Mouse (Mus musculus): ENCODE results near the gene Btbd9. TPM values are rescaled to one million over a fixed set of nuclear protein-coding genes. Genes with fewer than 3 reads are reported as not detected.

The Btbd9 gene
- polyA plus RNA-seq, 1 experiment = 32.7 TPM

DNA sequence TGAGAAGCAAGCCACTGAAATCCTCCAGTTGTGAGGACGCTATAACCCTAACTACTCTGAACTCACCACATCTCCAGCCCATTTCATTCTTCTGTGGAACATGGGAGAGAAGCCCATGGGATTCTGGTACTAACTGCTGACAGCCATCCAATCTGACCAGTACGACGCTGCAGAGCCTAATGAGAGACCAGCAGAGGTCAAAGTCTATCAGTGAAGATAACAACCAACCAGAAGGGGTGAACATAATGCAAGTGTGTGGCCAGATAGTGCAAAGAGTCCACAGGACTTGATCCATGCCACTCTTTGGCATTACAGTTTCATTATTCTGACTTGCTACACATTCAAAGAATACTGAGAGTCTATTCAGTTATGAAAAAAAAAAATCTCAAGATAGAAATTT lies 160.6 kb downstream of the Btbd9 start:
- TF ChIP-seq POLR2A (IDR thresholded peaks at IDR 0.05; ENCODE audit: borderline replicate concordance, insufficient read depth, low read length) (no peak), CTCF (IDR thresholded peaks at IDR 0.05; ENCODE audit: borderline replicate concordance, insufficient read depth, low read depth, low read length) (no peak)
- DNase-seq = no peak
- Histone ChIP-seq H3K27ac (ENCODE audit: insufficient read depth, low read length) (no peak overlapping the region), H3K4me1 (ENCODE audit: control insufficient read depth, insufficient read depth, low read length) (no peaks in the 10 kb centered on the region), H3K27me3 (ENCODE audit: control insufficient read depth, insufficient read depth, low read length) (no peaks in the 10 kb centered on the region), H3K4me3 (replicated peaks; ENCODE audit: insufficient read depth, low read depth, low read length) (no peak overlapping the region)
- 95% methylated on average over 3 of the region's 3 CpGs for WGBS

DNA sequence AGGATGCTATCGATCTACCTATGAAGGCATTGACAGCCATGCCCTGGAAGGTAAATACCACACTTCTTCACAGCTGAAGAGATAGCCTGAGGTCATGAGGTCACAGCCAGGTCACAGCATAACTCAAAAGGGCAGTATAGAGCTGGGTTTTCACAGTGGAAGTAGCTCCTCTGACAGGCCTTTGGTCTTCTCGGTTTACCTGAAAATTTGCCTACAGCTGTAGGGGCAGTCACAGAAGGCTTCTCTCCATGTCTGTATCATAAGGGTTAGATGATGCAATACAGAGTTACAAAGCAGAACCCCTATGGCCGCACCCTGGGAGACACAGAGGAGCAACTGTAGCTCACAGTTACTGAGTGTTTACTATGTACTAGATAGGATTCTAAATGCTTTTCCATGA lies 163.3 kb downstream of the Btbd9 start:
- WGBS = 95% methylated on average over 3 of the region's 3 CpGs
- Histone ChIP-seq H3K27ac (ENCODE audit: insufficient read depth, low read length) (no peak overlapping the region), H3K4me1 (ENCODE audit: control insufficient read depth, insufficient read depth, low read length) (no peaks in the 10 kb centered on the region), H3K4me3 (replicated peaks; ENCODE audit: insufficient read depth, low read depth, low read length) (no peak overlapping the region), H3K27me3 (ENCODE audit: control insufficient read depth, insufficient read depth, low read length) (no peaks in the 10 kb centered on the region)
- TF ChIP-seq CTCF (IDR thresholded peaks at IDR 0.05; ENCODE audit: borderline replicate concordance, insufficient read depth, low read depth, low read length) = no peak
- no peak for DNase-seq

DNA sequence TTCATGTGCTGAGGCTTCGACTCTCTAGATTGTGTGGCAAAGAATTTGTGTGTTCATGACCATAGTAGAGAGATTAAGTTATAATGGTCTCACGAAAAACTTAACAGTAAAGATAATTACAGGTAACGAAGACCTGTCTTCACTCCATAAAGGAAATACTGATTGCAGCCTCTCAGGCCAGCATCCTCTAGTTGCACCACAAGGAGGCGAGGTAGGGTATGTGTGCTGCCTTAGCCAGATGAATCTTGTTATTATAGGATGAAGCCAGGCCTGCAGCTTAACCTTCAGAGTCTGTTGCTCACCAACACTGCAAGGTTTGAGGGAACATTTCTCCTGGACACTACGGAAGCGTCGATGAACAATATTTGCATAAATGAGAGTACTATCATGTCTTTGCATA lies 170.3 kb downstream of the Btbd9 start:
- TF ChIP-seq CTCF (IDR thresholded peaks at IDR 0.05; ENCODE audit: borderline replicate concordance, insufficient read depth, low read depth, low read length) = no peak
- TF ChIP-seq POLR2A (IDR thresholded peaks at IDR 0.05; ENCODE audit: borderline replicate concordance, insufficient read depth, low read length) = no peak
- H3K27me3 ChIP-seq (ENCODE audit: control insufficient read depth, insufficient read depth, low read length) = no peaks in the 10 kb centered on the region
- no peaks in the 10 kb centered on the region for H3K4me1 ChIP-seq (ENCODE audit: control insufficient read depth, insufficient read depth, low read length)
- H3K4me3 ChIP-seq (replicated peaks; ENCODE audit: insufficient read depth, low read depth, low read length) = no peak overlapping the region
- WGBS = 96% methylated on average over 7 of the region's 7 CpGs
- no peak overlapping the region for H3K27ac ChIP-seq (ENCODE audit: insufficient read depth, low read length)
- DNase-seq = no peak

DNA sequence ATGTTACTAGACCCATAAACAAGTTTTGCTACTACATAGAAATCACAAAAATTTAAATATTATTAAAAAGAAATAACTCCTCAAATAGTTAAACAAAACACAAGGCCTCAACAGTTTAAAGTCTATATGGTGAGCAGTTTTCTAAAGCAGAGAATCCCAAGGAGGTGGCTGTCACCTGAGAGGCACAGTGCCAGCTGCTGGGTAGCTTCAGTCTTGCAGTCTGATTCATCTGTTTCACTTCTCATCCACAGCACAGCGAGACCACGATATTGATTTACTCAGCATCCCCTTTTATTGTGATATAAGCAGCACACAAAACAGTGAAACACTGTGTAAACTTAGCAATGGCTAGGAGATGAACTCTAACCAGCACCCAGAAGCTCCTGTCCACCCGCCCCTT lies 173.4 kb downstream of the Btbd9 start:
- Histone ChIP-seq H3K27ac (ENCODE audit: insufficient read depth, low read length) (no peak overlapping the region), H3K27me3 (ENCODE audit: control insufficient read depth, insufficient read depth, low read length) (no peaks in the 10 kb centered on the region), H3K4me3 (replicated peaks; ENCODE audit: insufficient read depth, low read depth, low read length) (no peak overlapping the region), H3K4me1 (ENCODE audit: control insufficient read depth, insufficient read depth, low read length) (no peaks in the 10 kb centered on the region)
- DNase-seq = no peak
- 94% methylated on average over 3 of the region's 3 CpGs for WGBS
- TF ChIP-seq CTCF (IDR thresholded peaks at IDR 0.05; ENCODE audit: borderline replicate concordance, insufficient read depth, low read depth, low read length) = no peak
- no peak for TF ChIP-seq POLR2A (IDR thresholded peaks at IDR 0.05; ENCODE audit: borderline replicate concordance, insufficient read depth, low read length)

GRCm38 (mm10) chr17:30395261-30395660 lies 181.0 kb downstream of the Btbd9 start:
- 56% methylated on average over 4 of the region's 4 CpGs for WGBS
- no peak for TF ChIP-seq POLR2A (IDR thresholded peaks at IDR 0.05; ENCODE audit: borderline replicate concordance, insufficient read depth, low read length)
- no peak for TF ChIP-seq CTCF (IDR thresholded peaks at IDR 0.05; ENCODE audit: borderline replicate concordance, insufficient read depth, low read depth, low read length)
- H3K4me1 ChIP-seq (ENCODE audit: control insufficient read depth, insufficient read depth, low read length) = peaks cover 16% of the 10 kb centered on the region

DNA sequence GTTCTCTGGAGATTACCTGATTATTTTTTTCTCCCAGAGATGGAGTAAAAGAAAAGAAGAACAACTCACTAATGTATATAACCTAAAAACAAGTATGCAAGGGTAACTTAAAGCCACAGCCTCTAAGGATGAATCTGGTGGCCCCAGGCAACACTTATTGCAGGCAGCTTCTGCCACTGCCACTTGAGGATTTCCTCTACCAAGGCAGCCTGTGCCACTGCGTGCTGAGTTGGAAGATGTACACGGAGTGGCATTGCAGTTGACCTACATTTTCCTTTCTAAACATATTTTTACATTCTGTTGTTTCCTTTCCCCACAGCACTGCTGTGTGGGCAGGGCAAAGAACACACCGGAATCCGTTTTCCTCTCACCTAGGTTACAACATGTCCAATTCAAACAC lies 184.3 kb downstream of the Btbd9 start:
- H3K4me1 ChIP-seq (ENCODE audit: control insufficient read depth, insufficient read depth, low read length) = peaks cover 27% of the 10 kb centered on the region
- H3K4me3 ChIP-seq (replicated peaks; ENCODE audit: insufficient read depth, low read depth, low read length) = no peak overlapping the region
- WGBS = 8% methylated on average over 4 of the region's 4 CpGs
- TF ChIP-seq POLR2A (IDR thresholded peaks at IDR 0.05; ENCODE audit: borderline replicate concordance, insufficient read depth, low read length) (no peak), CTCF (IDR thresholded peaks at IDR 0.05; ENCODE audit: borderline replicate concordance, insufficient read depth, low read depth, low read length) (no peak)
- no peaks in the 10 kb centered on the region for H3K27me3 ChIP-seq (ENCODE audit: control insufficient read depth, insufficient read depth, low read length)
- DNase-seq = peak; percentile 42 to 65
- no peak overlapping the region for H3K27ac ChIP-seq (ENCODE audit: insufficient read depth, low read length)

More at GRCm38 (mm10) chr17:30395261-30395660, 181.0 kb downstream of the Btbd9 start:
- Histone ChIP-seq H3K4me3 (replicated peaks; ENCODE audit: insufficient read depth, low read depth, low read length) (no peak overlapping the region), H3K27me3 (ENCODE audit: control insufficient read depth, insufficient read depth, low read length) (no peaks in the 10 kb centered on the region), H3K27ac (ENCODE audit: insufficient read depth, low read length) (no peak overlapping the region)
- DNase-seq = no peak

DNA sequence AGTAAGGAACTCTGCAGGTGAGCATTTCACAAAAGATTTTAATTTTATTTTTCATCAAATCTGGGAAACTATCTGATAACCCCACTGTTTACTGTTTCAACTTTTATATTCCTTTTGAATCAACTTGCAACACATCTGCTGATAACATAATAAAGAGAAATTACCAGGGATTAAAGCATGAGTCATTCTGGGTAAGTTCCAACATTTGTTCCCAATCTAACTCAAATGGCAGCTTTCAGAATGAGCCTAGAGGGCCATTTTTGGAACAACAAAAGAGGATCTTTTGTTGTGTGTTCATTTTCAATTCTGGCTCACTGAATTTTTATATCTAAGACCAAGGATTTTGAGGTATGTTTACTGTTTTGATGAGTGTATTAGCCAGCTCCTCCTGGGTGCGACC lies 185.1 kb downstream of the Btbd9 start:
- 86% methylated on average over 1 of the region's 1 CpGs for WGBS
- Histone ChIP-seq H3K27ac (ENCODE audit: insufficient read depth, low read length) (no peak overlapping the region), H3K27me3 (ENCODE audit: control insufficient read depth, insufficient read depth, low read length) (no peaks in the 10 kb centered on the region), H3K4me3 (replicated peaks; ENCODE audit: insufficient read depth, low read depth, low read length) (no peak overlapping the region), H3K4me1 (ENCODE audit: control insufficient read depth, insufficient read depth, low read length) (peaks cover 27% of the 10 kb centered on the region)
- TF ChIP-seq CTCF (IDR thresholded peaks at IDR 0.05; ENCODE audit: borderline replicate concordance, insufficient read depth, low read depth, low read length) (no peak), POLR2A (IDR thresholded peaks at IDR 0.05; ENCODE audit: borderline replicate concordance, insufficient read depth, low read length) (no peak)
- peak in 1 of 2 experiments; percentile 54 for DNase-seq

- Histone ChIP-seq H3K4me1 (ENCODE audit: control insufficient read depth, insufficient read depth, low read length) (peaks cover 27% of the 10 kb centered on the region), H3K4me3 (replicated peaks; ENCODE audit: insufficient read depth, low read depth, low read length) (no peak overlapping the region), H3K27me3 (ENCODE audit: control insufficient read depth, insufficient read depth, low read length) (no peaks in the 10 kb centered on the region), H3K27ac (ENCODE audit: insufficient read depth, low read length) (no peak overlapping the region)
- TF ChIP-seq POLR2A (IDR thresholded peaks at IDR 0.05; ENCODE audit: borderline replicate concordance, insufficient read depth, low read length) = no peak
- no peak for TF ChIP-seq CTCF (IDR thresholded peaks at IDR 0.05; ENCODE audit: borderline replicate concordance, insufficient read depth, low read depth, low read length)
- no peak for DNase-seq
These were observed 186.6 kb downstream of the Btbd9 start for GRCm38 (mm10) chr17:30389686-30390085.
